Mouse (Mus musculus) right cerebral cortex, adult 2 months (tissue): ENCODE results near the gene Alg12.
"Not testable (repeated sequence)": the region's sequence is repeated elsewhere in the genome, so short reads cannot be mapped to it uniquely, and the experiment has no call there.

ENCODE experiments used
- DNase-seq, 2 experiments: peaks; one replicate each; pipeline ENCODE4 v3.0.0; 2021 to 2022; ENCODE audit warnings: low spot score in 2 of 2

Gene Alg12

GRCm38 (mm10) chr15:88792140-88792850, 26.8 kb downstream of the Alg12 start:
- DNase-seq, result no peak

DNA sequence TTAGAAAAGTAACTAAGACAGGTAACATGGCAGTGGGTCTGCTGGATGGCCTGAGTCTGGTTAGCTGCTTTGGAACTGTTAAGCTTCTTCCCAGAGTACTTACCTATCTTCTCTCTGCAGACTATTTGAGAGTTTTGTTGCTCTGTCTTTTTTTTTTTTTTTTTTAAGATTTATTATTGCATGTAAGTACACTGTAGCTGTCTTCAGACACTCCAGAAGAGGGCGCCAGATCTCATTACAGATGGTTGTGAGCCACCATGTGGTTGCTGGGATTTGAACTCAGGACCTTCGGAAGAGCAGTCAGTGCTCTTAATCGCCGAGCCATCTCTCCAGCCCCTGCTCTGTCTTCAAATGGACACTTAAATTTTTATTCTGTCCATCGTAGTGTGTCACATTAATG, 44.5 kb downstream of the Alg12 start:
- not testable (repeated sequence) for DNase-seq

GRCm38 (mm10) chr15:88768537-88768936, 50.6 kb downstream of the Alg12 start:
- no peak for DNase-seq

DNA sequence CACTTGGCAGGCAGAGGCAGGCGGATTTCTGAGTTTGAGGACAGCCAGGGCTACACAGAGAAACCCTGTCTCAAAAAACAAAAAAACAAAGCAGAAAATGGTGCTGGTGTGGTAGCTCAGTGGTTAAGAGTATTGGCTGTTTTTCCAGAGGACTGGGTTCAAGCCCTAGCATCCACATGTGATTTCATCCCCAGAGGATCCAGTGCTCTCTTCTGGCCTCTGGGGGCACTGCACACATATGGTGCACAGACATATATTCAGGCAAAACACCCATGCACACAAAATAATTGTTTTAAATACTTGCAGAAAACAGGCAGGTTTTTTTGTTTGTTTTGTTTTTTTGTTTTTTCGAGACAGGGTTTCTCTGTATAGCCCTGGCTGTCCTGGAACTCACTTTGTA, 53.0 kb downstream of the Alg12 start:
- not testable (repeated sequence) for DNase-seq

GRCm38 (mm10) chr15:88761551-88761950, 57.6 kb downstream of the Alg12 start:
- no peak for DNase-seq

DNA sequence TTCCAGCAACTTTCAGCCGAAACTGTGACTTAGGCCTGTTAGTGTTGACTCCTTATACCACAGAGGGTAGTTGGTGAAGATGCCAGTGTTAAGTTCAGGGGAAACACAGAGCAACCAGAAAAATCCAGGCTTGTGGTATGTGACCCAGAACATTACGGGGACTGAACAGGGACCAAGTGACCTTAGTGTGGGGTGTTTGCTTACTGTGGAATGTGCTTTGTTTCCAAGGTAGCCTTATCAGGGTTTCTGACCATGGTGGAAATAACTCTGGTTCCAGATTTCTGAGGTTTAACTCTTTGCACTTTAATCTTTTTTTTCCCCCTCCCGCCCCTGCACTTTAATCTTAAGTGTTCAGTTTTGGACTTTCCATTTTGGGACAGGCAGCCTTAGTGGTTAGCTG, 61.1 kb downstream of the Alg12 start:
- no peak for DNase-seq

DNA sequence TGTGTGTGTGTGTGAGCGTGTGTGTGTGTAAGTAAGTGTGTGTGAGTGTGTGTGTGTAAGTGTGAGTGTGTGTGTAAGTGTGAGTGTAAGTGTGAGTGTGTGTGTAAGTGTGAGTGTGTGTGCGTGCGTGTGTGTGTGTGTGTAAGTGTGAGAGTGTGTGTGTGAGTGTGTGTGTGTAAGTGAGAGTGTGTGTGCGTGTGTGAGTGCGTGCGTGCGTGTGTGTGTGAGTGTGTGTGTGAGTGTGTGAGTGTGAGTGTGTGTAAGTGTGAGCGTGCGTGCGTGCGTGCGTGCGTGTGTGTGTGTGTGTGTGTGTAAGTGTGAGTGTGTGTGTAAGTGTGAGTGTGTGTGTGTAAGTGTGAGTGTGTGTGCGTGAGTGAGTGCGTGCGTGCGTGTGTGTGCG, 63.4 kb downstream of the Alg12 start:
- DNase-seq, result no peak
